Mouse (Mus musculus): ENCODE results near the gene Gm20388.

DNA sequence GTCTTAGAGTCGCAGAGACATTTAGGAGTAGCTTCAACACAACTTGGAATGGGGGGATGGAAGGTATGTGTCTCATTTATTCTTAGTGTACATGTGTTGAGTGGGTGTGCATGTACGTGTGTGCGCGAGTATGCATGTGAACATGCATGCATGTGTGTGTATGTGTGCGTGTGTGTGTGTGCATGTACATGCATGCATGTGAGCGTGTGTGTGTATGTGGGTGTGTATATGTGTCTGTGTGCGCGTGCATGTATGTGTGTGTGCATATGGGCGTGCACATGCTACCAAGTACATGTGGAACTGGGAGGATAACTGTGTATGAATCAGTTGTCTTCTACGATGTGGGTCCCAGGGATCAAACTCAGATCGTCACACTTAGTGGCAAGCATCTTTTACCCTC is 2826.0 kb downstream of the Gm20388 start:
- TF ChIP-seq MAFK (IDR thresholded peaks at IDR 0.05; ENCODE audit: insufficient read depth, low read depth, low read length) (no peak), ZNF384 (IDR thresholded peaks at IDR 0.05; ENCODE audit: low read depth, low read length) (no peak)
